Mouse (Mus musculus) v-Abl transformed pro-B cells (cell line): Measurements from ENCODE around the gene Rad21l.

Experiments
- in situ Hi-C, 2 experiments: fragments of 400-800 bp; cut with MboI; formaldehyde crosslinking; loops; one replicate each; pipeline ENCODE4 v1.15.1; 2025; ENCODE audit not compliant: unreplicated experiment in 2 of 2

Rad21l gene

DNA sequence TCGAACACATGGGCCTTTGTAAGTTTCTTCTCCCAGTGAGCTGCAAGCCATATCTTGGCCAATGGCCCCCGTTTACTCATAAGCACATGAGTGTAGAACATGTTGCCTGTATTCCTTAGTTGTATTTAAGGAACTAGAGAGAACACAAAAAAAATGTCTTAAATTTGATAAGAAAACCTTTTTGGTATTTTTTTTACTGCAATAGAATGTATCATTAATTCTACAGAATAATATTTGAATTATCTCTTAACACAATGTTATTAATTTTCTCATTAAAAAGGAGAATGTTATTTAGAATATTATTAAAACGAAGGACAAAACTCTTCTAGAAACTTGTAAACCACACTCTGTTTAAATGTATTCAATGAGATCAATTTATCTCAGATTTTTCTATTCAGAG lies at the start of gene Rad21l:
Gene Rad21l (minus strand): TSS at position 101 of the 400 bp plus-strand sequence.
- in situ Hi-C loops = no loop called here

DNA sequence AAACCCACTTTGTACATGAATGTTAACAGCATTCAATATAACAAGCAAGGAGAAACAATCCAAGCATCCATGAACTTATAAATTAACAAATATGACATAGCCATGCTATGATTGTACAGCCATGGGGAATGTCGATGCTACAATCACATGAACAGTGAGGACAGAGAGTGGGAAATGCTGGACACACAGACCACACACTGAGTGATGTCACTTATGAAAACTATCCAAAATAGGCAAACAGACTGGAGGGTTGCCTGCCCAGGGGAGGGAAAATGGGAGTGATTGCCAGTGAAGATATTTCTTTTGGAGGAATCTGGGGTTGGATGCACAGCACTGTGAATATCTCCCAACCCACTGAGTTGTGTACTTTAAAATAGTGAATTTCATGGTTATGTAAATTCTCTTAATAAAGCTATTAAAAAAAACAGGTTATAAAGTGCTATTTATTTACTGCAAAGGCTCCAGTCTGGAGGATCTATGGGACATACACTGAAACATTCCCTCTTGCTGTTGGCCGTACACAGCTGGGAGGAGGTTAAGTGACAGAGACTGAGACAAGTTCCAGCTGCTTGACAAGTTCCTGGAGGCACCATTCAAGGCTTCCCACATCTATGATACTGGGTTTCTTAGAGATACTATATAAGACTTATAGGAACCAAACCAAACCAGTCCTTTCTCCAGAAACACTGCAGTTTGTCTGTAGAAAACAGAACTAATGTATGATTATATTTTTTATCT lies 48.2 kb upstream of the Rad21l start:
- in situ Hi-C loops = no loop called here

DNA sequence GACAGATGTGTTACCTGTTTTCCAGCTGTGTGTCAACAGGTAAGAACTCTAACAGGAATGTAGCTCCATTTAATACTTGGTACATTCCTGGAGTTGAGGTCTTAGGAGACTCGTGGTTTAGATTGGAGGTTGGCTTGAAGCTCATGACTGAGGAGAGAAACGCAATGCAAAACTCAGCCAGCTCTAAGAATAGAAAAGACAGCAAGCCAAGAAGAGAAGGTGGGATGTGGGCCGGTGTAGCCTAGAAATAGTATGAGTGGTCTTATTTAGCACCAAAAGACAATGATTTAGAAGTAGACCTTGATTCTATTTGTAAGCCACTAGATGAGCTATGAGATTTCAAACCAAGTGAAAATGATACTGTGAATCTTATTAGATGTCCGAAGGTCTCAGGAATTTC lies 47.2 kb upstream of the Rad21l start:
- in situ Hi-C loops = no loop called here

DNA sequence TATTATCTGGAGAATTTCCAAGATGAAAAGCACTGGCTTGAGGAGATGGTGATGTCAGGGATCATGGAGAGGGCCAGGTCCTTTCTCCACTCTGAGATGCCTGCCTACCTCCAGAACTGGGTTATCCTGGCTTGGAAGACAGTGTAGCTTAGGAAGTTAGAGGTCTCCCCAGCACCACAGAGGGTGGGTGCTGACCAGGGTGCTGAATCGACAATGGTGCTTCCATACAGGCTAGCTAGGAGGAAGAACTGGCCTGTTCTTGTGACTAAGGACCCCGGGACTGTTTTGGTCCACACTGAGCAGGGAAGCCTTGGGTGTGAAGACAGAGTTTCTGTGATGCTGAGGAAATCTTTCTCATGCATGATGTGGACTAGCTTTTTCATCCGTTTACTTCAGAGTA lies 44.3 kb upstream of the Rad21l start:
- in situ Hi-C loops = no loop called here

DNA sequence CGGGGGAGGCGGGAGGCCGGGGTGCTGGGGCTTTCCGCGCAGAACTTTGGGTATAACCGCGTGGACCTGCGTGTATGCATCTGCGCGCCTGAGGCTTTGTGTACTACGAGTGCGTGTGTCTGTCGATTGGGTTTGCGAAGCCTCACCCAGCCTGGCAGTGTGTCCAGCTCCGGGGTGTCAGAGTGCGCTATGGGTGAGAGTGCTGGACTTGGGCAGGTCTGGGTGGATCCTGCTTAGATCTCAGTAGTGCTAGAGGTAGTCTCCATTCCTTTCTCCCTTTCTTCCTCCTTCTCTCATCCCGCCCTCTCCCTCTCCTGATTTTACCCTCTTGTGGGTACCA lies 34.5 kb upstream of the Rad21l start:
- in situ Hi-C loops = no loop called here

DNA sequence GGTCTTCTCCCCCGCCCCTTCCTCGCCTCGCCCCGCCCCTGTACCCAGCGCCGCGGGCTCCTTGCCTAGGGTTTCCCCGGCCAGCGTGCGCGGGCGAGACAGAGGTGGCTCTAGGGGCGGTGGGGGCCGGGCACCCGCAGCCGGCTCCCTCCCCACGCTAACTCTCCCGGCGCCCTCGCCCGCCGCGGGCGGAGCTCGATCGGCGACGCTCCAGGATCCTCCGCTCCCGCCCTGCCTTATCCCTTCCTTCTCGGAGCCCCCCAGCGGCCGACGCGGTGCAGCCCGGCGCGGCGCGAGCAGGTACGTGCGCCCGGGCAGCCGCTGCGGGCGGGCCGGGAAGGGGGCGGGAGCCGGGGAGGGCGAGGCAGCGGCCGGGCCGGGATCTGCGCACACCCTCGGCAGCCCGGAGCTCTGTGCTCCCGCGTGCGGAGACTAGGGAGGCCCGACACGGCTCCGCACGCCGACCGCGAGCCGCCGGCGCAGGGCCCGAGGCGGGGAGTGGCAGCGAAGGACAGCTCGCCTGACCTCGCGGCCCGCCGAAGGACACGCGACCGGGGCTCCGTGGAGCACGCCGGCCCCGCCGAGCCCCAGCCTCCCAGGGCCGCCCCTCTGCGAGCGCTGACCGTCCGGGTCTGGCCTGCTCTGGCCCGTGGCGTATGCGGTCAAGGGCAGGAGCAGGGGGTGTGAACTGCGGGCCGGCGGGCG lies 34.0 kb upstream of the Rad21l start:
- in situ Hi-C loops = no loop called here

DNA sequence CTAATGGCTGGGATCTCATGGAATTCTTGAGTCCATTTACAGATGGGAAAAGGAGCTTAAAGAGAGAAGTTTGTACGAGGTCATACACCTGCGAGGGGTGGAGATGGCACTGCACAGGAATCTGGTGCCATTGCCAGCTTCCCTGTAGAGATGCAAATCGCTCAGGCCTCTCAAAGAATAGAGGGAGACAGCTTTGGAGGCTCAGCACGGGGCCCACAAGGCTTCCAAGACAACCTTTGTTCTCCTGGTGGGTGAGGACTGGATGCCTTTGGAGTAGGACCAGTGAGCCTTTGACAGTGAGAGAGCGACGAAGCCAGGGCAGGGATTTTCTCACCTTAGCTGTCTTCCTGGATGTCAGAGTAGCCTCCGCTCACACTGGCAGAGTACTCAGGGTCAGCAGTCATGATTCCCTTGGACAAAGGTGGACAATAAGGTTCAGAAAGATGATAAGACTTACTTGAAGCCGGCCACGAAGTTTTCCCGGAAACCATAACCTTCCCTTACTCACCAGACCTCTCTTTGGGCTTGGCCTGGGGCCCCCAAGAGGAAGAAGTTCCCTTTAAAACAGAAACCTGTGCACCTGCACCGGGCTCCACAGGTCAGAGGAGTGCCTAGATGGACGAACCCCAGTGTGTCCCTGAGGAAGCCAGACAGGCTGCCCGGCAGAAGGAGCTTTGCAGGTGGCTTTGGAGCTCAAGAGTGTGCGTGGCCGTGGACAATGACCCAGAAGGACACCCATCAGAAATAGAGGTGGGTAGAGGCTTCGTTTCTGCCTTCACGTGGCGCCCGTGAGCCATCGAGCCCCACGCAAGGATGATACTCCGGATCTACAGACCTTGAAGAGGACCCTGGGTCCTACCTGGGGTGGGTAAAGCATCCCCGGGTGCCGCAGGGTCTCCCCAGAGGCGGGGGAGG lies 33.2 kb upstream of the Rad21l start, which contains the start of gene Tmem74b:
Gene Tmem74b (plus strand): TSS at position 778 of the 915 bp plus-strand sequence.
- in situ Hi-C loops = no loop called here

DNA sequence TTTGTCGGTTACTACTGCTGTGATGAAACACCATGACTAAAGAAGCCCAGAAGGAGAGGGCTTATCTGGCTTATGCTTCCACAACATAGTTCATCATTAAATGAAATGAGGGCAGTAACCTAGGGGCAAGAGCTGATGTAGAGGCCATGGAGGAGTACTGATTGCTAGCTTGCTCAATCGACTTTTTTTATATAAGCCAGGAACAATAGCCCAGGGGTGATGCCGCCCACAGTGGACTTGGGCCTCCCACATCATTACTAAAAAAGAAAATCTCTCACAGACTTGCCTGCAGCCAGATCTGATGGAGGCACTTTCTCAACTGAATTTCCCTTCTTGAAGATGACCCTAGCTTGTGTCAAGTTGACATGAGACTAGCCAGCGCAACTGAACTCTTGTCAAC lies 14.6 kb upstream of the Rad21l start:
- in situ Hi-C loops = loop anchor here (5.0 to 25.0 kb wide), 3 partner anchors 181 to 996 kb away; partner anchors contain the start of genes Vsx1 (in 2 of the 2) and Nsfl1c (in 1 of the 2)

DNA sequence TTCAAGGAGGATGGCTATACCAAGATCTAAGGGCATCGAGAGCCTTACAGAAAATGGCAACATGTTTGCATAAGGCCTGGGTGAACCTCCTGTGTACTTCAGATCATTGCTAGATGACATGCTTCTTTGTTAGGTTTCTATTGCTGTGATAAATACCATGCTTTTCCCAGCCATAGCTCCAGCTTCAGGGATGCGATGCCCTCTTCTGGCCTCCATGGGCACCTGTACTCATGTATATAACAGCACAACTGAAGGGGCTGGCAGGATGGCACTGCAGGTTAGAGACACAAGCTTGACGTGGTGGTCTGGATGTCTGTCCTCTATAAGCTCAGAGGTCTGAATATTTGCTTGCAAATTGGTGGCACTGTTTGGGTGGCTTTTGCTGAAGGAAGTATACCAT lies 14.0 kb upstream of the Rad21l start:
- in situ Hi-C loops = loop anchor here (5.0 to 25.0 kb wide), 3 partner anchors 180 to 995 kb away; partner anchors contain the start of genes Vsx1 (in 2 of the 2) and Nsfl1c (in 1 of the 2)

DNA sequence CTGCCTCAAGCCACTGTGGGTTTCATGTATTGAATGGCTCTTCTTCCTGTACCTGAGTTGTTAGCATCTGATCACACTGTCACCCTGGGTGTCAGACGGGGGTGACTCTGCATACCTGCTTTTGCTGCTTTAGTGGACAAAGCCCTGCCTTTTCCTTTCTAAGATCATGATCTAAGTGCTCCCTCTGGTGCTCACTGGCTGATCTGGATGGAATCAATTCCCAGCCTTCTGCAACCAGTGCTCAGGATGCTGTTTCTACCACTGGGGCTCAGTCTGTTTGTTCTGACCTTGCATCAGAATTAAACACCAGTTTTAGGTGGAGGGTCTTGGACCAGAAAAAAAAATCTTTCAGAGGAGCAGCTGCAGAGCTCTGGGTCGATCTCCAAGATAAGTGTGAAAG lies 7.9 kb upstream of the Rad21l start:
- in situ Hi-C loops = loop anchor here (25.0 kb wide), 1 partner anchor 989 kb away; the partner anchor contains the start of gene Vsx1 (in 2 of the 2)

DNA sequence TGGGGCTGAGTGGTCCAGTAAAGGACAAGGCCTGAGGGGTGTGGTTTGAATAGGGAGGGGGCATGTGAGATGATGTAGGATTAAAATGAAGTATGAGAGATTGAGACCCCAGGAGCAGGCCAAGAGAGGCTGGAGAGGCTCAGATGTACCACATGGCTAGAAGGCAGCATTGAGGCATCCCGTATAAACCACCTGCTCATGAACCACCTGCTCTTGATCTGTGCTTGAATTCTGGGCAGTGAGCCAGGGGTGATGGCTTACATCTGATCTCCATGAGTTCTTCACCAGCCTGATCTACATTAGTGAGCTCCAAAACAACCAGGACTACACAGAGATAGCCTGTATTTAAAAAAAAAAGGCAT lies 2.6 kb upstream of the Rad21l start:
- in situ Hi-C loops = no loop called here

DNA sequence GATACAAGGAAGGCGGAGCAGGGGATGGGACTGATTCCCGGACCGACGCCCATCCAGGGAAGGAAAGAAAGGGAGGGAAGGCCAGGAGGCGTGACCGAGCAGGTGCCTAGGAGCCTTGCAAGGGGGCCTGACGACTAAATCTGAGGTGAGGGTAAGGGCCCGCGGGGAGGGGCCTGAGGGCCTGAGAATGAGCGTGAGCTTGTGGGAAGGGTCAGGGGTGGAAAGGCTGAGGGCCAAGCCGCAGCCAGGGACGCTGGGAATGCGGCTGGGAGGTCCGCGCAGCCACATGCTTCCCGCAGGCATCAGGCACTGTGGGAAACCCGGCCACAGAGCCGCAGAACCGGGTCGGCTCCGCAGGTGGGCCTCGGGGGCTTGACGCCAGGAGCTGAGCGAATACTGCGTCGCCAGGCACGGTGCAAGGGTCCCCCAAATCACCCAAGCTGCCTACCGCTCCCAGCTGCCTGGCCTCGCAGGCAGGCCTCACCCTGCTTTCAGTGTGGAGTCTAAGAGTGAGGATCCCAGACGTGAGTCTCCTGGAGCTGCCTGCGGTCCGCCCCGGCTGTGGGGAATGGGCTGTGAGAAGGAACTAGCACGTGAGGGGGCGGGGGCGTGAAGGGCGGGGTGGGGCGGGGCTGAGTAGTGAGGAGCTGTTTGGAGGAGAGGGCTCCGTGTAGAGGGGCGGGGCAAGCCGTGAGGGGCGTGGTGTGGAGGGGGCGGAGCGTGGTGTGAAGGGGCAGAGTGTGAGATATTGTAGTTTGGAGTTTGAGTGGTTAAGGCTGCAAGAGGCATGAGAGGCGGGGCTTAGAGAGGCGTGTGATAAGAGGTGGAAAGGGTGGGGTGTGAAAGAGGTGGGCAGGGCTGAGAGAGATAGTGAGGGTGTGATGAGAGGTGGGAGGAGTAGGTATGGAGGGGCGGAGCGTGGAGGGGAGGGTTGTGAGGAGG lies 2.0 kb upstream of the Rad21l start:
- in situ Hi-C loops = no loop called here

DNA sequence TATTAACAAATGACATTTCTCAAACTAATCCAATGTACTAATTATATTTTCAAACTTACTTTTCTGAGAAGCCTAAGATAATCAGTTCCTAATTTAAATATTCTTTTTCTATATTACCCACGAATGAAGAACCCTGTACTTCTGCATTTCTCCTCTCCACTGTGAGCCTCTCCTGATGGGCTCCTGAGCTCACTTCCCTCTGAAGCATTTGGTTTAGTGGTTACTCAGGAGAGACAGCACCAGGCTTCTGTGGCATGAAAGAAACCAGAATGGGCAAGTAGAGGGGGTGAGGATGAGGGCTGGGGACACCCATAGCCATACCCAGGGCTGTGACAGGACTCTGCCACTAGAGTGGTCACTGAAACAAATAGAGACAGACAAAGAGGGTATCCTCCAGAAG lies 16.3 kb downstream of the Rad21l start:
- in situ Hi-C loops = no loop called here

DNA sequence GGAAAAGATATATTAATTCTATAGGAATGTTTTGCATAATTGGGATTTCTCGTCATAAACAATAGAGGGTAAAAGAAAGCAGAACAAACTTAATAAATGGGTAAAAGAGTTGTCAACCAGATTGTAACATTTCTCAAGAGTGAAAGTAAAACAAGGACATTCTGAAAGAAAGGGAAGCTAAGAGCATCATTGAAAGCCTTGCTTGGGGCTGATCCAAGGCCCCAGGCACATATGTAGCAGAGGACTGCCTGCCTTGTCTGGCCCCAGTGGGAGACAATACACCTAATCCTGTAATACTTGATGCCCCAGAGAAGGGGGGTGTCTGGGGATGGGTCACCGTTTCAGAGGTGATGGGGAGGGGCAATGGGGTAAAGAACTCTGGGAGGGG lies 32.3 kb downstream of the Rad21l start:
- in situ Hi-C loops = no loop called here

DNA sequence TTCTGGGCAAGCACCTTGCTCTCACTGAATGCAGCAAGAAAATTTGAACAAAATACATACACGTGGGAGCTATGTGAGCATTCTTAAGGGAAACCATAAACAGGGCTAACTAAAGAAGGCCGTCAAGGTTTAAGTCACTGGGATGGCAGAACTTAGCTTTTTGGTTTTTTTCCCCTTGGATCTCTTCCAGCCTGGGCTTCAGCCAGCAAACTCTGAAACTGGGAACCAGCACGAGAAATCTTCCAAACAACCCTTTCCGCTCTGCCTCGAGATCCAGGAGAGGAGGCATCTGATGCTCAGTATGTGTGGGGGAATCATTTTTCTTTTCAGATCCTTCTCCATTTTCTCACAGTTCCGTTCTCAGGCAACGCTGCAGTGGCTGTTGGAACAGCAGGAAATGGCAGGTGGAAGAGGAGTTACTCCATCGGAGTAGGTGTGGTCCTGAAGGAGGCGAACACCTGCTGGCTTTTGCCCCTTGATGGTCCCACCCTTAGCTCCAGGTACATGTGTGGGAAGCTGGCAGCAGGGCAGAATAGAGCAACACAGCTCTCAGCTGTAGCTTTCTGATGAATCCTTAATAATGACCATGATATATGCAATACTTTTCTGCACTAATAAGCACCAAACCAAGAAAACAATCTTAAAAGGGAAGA lies 32.8 kb downstream of the Rad21l start:
- in situ Hi-C loops = no loop called here

DNA sequence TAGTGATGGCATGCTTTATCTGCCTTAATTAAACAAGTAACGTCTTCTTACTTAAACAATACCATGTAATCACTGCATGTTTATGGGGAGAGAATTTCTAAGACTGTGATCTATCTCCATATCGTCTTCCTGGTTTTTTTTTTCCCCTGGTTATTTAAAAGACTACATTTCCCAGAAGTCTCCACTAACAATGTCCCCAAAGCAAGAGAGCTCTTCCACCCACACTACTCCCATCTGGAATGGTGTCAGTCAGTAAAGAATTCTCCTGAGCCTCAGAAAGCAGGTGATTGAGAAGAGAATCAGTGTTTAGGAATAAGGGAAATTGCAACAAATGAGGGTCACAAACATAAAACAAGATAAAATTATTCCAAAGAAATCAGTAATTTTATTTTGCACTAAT lies 33.4 kb downstream of the Rad21l start:
- in situ Hi-C loops = no loop called here

DNA sequence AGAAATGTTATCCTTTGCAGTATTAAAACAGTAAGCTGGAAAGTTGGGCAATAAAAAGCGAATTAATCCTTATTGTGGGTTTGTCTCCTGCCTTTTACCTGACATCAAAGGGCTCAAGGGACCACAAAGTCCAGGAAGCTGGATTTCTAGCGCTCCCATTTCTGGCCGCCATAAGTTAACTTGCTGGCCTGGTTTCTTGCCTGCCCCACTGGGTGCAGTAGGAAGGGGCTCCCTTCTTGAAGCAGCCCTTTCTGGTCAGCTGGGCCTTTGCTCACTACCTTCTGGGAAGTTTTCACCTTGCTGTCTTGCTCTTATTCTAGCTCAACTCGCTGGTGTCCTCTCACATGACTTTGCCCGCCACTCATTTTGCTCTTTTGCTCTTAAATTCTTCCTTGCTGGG lies 35.4 kb downstream of the Rad21l start:
- in situ Hi-C loops = no loop called here

DNA sequence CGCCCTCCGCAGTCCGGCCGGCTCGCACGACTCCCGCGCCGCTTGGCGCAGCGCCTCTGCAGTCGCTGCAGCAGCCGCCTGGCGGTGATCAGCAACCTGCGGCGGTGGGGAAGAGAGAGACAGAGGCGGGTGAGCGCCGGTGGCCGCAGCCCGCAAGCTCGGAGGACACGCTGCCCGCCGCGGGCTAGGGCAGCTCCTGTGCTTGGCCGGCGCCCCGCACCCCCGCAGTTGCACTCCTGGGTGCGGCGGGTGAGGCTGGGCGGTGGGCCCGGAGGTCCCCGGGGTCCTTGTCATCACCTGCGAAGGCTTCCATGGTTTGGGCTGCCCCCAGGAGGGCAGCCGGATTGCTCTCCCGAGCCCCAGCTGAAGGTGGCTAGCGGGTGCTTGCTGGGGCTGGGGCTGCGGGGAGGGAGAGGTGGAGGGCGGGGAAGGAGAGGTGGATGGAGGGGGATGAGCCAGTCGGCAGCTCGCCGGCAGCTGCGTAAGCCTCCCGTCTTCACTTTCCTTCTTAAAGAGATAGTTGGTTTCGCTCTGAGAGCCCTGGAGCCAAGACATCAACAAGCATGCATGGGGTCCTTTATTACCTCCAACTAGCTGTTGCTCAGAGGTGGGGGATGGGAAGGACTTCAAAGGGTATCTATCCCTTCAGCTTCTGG lies 36.0 kb downstream of the Rad21l start, which contains the start of gene Snph:
Gene Snph (minus strand): TSS at position 435 of the 656 bp plus-strand sequence.
- in situ Hi-C loops = no loop called here
